Mouse (Mus musculus) G1E (cell line): ENCODE results near the gene Osm.

Experiments used
- CTCF ChIP-seq: IDR thresholded peaks from 2 replicates; pipeline ENCODE4 v1.5.1; 2012; ENCODE audit warnings: low read depth, low read length, inconsistent platforms, mixed read lengths
- GATA1 ChIP-seq: IDR thresholded peaks from 2 replicates; pipeline ENCODE4 v1.6.1; 2012; ENCODE audit warnings: borderline replicate concordance, low read length, inconsistent platforms, mixed read lengths
- GATA2 ChIP-seq: IDR thresholded peaks from 2 replicates; pipeline ENCODE4 v1.6.1; 2012; ENCODE audit warnings: low read depth, low read length, inconsistent platforms, borderline replicate concordance
- POLR2AphosphoS5 ChIP-seq: IDR thresholded peaks from 2 replicates; pipeline ENCODE4 v1.6.1; 2012; ENCODE audit warnings: low read depth, low read length, inconsistent platforms; ENCODE audit not compliant: insufficient replicate concordance
- TAL1 ChIP-seq: conservative IDR thresholded peaks from 2 replicates; pipeline ENCODE4 v1.6.1; 2012; ENCODE audit warnings: low read depth, low read length, inconsistent platforms, mixed read lengths

DNA sequence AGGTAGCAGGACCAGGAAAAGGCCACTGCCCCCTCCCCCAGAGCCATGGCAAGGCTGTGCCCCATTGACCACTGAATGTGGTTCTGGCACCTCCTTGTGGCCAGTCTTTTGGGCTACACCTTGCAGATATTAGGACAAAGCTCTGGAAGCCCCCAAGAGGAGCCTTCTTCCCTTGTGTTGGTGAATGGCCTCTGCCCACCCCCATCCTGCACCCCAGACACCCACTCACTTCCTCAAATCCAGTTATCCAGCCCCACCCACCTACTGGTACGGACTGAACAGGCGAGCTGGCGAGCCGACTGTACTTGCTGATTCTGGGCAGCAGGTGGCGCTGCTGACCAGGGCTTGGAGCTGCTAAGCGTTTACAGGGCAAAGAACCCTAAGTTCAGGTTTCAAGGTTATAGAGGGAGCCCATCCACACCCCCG lies 22.4 kb downstream of the Osm start:
- TF ChIP-seq CTCF, result peak; percentile 84
- no peak for TF ChIP-seq GATA1
- TF ChIP-seq POLR2AphosphoS5, result no peak
- no peak for TF ChIP-seq GATA2
- TF ChIP-seq TAL1, result no peak
